Mouse (Mus musculus) brain, embryonic 18.5 days (tissue): ENCODE results near the gene Peli3.
"Not testable (repeated sequence)": the region's sequence is repeated elsewhere in the genome, so short reads cannot be mapped to it uniquely, and the experiment has no call there.

Experiments used
- DNase-seq: peaks from one replicate; pipeline ENCODE4 v3.0.0-alpha.2; 2012; ENCODE audit warnings: low read depth, low spot score

The Peli3 gene

GRCm38 (mm10) chr19:4942551-4943252 is at the start of gene Peli3:
Gene Peli3 (minus strand): TSS chr19:4943127.
- DNase-seq: peak; percentile 71

DNA sequence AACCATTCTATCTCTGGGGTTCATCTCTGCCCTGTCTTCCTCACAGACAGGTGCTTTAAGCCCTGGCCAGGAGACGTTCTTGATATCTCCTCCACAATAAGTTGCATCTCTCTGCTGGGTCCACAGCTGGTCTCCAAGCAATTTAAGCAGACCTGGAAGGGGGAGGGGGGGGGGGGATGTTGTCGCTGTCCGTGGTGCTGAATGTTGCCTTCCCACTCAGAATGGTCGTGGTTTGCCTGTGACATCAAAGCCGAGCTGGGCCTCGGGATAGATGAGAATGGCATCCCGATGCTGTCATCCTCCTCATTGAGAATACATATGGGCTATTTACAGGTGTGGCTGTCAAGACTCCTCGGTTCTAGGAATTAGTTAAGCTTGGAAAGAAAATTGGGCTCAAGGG is 49.4 kb upstream of the Peli3 start:
- DNase-seq: no peak

DNA sequence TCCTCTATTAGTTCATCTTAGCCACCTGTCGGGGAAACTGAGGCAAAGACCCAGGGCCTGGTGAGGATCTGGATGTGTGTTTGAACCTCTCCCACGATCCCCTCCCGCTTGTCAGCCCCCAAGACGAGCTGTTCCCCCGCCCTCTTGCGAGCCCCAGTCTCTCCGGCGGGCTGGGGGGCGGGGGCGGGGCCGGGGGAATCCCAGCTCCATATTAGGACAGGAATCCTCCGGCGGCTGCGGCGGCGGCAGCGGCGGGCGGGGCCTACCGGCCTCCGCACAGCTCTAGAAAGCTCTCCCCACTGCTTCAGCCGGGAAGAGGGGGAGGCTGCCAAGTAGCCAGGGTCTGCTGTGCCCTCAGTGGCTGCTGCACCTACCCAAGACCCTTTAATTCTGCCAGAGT is 47.8 kb upstream of the Peli3 start:
- no peak for DNase-seq

- DNase-seq: no peak
These were observed 47.3 kb upstream of the Peli3 start, which contains the start of gene Npas4 for GRCm38 (mm10) chr19:4990256-4990625. Gene Npas4 (minus strand): TSS chr19:4990316.

- DNase-seq: peak; percentile 75
These were observed 46.7 kb upstream of the Peli3 start for GRCm38 (mm10) chr19:4989434-4990255.

- no peak for DNase-seq
These were observed 46.1 kb upstream of the Peli3 start for GRCm38 (mm10) chr19:4989013-4989412.

GRCm38 (mm10) chr19:4981767-4982166 is 38.8 kb upstream of the Peli3 start:
- no peak for DNase-seq

- no peak for DNase-seq
These were observed 25.3 kb upstream of the Peli3 start for GRCm38 (mm10) chr19:4968236-4968635.

DNA sequence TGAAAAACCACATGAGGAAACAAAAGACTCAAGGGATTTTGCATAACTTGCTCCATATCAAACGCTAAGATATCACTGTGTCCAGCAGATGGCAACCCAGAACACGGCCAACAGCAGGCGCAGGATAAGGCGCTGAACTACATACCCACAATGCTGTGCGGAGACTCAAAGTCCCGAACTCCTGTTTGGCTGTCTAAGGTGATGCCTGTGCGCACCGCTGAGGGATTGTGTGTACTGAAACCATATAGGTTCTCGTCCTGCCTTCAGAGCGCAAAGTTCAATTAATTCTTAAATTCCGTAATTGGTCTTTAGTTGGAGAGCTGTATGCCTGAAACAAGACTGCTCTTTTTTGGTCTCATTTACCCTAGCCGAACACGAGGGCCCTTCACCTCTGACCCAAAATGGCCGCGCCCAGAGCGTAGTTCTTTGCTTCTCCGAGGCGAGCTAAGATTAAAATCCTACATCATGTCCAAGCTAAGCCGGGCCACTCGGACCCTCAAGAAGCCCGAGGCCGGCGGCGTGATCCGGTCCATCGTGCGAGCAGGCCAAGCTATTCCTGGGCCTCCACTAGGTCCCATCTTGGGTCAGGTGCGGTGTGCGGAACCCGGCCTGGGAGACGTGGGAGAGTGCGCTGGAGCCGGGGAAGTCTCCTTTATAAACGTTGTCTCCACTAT is 19.1 kb upstream of the Peli3 start, which contains the start of gene Mrpl11:
Mrpl11 (plus strand) TSS at position 220 of the 674 bp plus-strand sequence.
- DNase-seq: peak; percentile 92

- not testable (repeated sequence) for DNase-seq
These were observed 5.7 kb upstream of the Peli3 start for GRCm38 (mm10) chr19:4948641-4949040.

DNA sequence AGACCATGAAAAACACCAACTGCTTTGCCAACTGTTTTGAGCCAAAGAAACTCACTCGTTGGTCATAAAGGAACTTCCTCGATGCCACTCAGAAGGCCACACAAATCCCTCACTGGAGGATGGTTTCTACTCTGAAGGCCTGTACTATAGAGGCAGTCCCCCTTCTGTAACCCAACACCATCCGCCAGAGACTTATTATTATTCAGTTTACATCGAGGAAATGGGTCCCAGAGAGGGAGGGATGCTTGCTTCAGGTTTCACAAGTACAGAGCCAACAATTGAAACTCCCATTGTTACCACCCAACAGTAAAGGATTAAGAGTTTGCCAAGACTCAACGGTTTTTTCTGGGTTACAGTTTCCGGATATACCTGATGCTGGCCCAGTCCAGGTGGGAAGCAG is 2.6 kb upstream of the Peli3 start:
- DNase-seq: no peak

- no peak for DNase-seq
These were observed 294 bp upstream of the Peli3 start for GRCm38 (mm10) chr19:4943253-4943588.

DNA sequence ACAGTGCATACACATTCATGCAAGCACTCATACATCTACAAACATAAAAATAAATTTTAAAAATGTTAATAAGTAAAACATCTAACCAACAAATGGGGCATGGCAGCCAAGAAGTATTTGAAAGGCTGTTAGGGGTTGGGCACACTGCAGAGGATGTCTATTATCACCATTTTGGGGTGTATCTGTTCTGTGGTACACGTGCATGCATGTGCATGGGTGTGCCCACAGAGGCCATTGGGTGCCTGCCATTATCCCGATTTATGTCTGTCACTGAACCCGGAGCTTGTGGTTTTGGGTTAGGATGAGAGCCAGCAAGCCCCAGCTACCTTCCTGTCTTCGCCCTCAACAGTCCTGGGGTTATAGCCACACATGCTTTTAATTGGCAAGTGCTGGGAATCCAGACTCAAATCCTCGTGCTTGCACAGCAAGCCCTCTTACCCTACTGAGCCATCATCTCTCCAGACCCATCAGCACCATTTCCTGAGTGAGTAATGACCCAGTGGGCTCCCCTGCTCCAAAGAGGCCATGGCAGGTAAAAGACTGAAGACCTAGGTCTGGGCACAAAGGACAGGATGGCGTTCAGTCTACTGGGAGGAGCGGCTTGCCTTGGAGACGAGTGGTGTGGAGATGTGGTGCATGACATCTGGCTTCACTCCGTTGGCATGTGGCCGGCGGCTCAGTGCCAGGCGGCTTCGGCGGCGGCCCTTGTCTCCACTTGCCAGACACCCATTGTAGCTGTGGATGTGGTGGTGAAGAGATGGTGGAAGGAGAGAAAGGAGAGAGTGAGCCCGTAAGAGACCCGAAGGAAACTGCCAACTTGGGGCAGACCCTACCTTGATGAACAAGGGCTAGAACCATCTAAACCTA is 5.2 kb downstream of the Peli3 start:
- no peak for DNase-seq

DNA sequence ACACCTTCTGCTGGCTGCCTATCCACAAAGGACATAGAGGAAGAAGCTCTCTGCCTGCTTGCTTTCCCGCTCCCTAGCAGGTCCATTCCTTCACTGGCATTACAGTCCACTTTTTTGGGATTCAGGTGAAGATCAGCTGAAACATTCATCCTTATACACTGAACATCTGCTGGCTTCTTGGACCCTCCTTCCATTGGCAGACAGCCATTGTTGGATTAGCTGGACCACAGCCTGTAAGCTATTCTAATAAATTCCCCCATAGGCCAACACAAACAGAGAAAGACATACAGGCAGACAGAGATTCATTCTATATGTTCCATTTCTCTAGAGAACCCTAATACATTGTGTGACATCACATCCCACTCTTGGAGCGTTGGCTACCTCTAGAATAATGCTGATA is 6.0 kb downstream of the Peli3 start:
- no peak for DNase-seq

DNA sequence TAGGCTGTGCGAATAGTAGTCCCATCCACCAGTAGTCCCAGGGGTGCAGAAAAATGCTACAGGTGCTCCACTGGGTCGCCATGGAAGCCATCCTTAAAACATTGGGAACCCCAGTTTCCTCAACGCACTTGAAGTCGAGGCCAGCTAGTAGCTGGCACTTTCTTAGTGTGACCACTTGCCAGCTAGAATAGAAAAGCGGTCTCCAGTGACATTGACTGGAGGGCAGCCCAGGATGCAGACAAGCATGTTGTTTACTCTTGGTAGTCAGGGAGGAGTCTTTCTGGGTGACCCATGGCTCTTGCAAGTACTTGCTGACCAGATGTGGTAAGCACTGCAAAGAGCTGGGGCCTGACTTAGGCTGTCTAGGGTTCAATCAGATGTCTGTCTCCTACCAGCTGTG is 14.1 kb downstream of the Peli3 start:
- no peak for DNase-seq

DNA sequence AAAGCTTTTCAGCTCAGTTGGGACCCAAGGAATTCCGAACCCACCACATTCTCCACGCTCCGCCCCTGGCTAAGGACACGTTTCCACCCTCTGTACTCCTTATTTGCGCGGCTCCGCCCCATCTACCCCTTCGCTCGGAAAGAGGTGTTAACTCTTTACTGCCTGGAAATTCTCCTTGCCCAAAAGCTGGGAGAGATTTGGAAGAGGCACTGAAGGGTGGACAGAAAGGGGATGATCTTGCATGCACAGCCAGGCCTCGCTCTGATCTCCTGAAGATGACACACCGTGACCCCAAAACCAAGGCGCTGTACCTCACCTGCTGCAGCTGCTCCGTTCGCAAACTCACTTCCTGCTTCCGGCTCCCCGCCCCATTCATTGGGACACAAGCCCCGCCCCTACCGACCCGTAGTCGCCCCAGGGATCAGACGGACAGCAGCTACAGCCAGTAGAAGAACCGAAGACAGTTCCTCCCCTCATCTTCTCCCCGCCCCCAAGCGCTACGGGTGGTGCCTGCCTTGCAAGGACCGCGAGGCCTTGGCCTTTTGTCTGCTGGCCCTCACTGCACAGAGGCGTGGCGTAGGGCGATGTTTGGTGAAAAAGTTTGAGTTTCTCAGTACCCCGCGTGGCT is 14.9 kb downstream of the Peli3 start, which contains the start of gene Dpp3:
Dpp3 (minus strand) TSS at position 384 of the 628 bp plus-strand sequence.
- peak; percentile 93 for DNase-seq

DNA sequence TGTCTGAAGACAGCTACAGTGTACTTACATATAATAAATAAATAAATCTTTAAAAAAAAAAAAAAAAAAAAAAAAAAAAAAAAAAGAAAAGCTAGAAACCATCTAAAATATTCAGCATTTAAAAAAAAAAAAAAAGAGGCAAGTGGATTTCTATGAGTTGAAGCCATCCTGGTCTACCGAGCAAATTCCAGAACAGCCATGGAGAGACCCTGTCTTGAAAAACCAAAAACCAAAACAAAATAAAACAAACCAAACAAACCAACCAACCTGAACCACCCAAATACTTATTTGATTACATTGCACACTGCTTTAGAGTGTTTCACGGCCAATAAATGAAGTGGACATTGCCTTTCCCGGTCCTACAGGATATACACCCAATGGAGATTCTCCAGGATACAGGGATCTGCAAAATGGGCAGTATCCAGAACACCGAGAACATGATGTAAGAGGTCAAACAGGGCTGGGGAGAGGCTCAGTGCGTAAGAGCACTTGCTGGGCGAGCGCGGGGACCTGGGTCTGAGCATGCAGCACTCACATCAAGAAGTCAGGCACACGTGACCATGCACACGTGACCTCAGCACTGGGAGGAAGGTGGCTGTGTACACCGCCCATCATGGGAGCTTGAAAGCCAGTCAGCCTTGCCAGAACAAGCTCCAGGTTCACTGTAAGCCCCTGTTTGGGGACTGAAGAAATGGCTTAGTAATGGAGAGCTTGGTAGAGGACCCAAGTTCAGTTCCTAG is 17.6 kb downstream of the Peli3 start:
- DNase-seq: no peak

DNA sequence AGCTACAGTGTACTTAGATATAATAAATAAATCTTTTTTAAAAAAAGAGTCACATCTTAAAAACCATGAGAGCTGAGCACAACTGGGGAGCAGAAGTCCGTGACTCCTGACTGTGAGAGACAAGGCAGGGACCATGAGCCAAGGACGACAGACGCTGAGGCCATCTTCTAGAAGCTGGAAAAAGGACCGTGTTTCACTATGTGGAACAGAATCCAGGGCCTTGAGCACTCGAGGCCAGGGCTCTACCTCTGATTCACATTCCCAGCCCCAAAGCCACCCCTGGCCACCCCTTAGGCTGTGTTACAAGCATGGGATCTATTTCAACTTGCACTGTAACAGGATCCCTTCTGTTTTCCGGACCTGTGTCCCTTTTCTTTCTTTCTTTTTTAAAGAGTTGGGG is 23.3 kb downstream of the Peli3 start:
- DNase-seq: no peak

- no peak for DNase-seq
These were observed 26.1 kb downstream of the Peli3 start for GRCm38 (mm10) chr19:4916827-4917226.

GRCm38 (mm10) chr19:4915924-4916603 is 26.9 kb downstream of the Peli3 start:
- DNase-seq: no peak
